Mouse (Mus musculus): ENCODE measurements around the gene Tnfrsf13c.

GRCm38 (mm10) chr15:82198342-82198741 is 25.8 kb downstream of the Tnfrsf13c start:
- TF ChIP-seq GATA1 (IDR thresholded peaks at IDR 0.05; ENCODE audit: borderline replicate concordance, low read length) (no peak), FLI1 (IDR thresholded peaks at IDR 0.05; ENCODE audit: low read length) (no peak)

Measured in megakaryocyte, embryonic 14.5 days (primary cell).